Mouse (Mus musculus) spleen, postnatal 36 days (tissue): Measurements from ENCODE around the gene Tgm1.
A peak's percentile ranks its signal among the peaks of the same experiment; 100 is the strongest.

Experiments
- DNase-seq, 2 experiments: peaks; one replicate each; pipeline ENCODE4 v3.0.0; 2022; ENCODE audit warnings: low spot score in 2 of 2, mixed read lengths in 1 of 2

Tgm1 gene

GRCm38 (mm10) chr14:55677615-55678014 is 36.1 kb downstream of the Tgm1 start:
- DNase-seq: peak; percentile 47 to 48

GRCm38 (mm10) chr14:55672741-55673060 is 41.0 kb downstream of the Tgm1 start:
- DNase-seq: no peak

DNA sequence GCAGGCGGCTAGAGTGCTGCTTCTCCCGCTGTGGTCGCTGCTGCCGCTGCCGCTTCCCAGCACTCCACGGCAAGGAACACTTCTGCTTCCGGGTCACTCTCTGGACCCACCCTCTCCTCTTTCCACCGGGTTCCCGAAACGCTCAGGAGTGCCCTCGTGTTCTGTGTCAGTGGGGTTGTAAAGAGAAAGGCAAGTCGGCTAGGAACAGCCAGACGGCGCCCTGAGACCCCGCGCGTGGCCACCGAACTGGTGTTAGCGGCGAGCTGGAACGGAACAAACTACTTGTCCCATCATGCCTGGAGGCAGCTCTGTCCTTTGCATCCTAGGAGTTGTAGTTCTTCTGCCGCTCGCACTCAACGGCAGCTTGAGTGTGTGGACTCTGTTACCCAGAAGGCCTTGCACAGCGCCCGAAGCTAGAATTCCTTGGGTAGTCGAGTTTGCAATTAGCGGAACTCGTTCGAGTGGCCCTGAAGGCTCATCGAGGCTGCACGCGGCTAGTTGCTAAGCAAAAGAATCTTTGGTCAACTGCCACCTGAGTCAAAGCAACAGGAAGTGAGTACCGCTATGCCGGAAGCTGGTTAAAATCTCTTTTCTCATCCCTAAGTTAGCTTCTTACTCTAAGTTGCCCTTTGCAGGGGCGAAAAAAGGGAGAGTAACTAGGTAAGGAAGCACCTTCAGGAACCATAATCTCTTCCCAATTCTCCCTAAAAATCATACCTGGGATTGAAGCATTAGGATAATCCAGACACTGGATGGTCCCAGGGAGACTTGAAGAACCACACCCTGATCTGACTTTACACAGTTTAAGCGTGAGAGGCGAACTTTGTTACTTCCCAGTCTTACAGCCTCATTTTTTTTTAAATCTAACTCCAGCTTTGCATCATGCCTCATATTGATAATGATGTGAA is 41.6 kb downstream of the Tgm1 start, which contains the start of the genes Gmpr2 and Nedd8:
Gmpr2 (plus strand) TSS at position 109 of the 908 bp plus-strand sequence.
Nedd8 (minus strand) TSS at position 292 of the 908 bp plus-strand sequence.
- DNase-seq: peak; percentile 95

DNA sequence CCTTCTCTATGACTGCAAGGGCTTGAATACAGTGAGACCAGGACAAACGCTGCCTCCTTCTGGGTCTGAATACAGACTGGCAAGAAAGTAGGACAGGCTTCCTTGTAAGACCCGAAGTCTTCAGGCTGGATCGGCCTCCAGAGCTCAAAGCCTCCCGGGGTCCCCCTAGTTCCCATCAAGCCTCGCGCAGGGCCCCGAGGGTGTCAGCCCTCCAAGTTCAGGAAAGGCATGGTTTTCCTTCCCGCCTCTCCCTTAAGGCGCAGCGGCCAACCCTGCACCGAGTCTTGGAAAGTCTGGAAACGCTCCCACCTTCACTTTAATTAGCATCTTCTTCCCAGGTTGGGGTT is 42.3 kb downstream of the Tgm1 start:
- DNase-seq: no peak

DNA sequence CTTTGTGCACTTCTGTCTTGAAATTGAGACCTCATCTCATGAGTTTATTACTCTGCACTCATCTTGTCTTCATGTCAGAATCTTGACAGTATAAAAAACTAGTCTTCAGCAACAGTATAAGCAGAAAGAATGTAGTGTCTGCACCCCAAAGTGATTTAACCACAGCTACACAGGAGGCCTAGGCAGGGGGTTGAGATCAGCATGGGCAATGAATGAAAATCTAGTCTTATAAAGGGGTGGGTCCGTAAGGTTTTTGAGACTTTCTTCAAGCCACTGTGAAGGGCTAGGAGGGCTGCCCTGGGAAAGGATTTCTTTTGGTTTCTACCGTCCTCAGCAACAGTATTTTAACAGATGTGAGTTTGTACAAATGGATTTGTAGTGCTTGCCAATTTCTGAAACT is 53.1 kb downstream of the Tgm1 start:
- DNase-seq: no peak

DNA sequence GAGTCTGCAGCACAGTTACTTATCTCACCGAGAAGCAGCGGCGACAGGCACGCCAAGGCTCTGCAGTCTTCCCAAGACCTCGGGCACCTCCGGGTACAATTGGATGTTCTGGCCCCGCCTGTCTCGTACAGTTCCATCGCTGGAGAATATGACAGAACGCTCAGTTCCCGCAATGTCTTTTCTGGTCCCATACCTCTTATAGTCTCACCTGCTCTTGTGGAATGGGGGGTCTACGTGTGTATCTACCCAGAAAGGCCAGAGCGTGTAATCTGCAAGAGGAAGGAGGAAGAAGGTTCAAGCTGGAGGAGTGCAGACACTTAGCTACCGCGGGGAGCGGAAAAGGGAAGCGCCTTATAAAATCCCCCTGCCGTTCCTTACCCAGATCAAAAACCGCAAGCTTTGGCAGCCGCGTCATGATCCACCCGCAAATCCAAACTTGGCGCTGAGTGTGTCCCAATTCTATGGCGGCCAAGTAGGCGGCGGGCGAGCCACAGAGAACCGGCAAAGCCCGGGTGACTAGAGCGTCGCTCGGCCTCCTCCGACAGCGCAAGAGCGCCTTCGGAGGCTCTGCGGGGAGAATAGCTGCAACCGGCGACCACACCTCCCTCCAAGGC is 53.7 kb downstream of the Tgm1 start, which contains the start of gene Mdp1:
Mdp1 (minus strand) TSS at position 549 of the 614 bp plus-strand sequence.
- DNase-seq: peak; percentile 77

- DNase-seq: no peak
Measured at GRCm38 (mm10) chr14:55658011-55658410, 55.7 kb downstream of the Tgm1 start.

- DNase-seq: no peak
Measured at GRCm38 (mm10) chr14:55656935-55657334, 56.8 kb downstream of the Tgm1 start.

DNA sequence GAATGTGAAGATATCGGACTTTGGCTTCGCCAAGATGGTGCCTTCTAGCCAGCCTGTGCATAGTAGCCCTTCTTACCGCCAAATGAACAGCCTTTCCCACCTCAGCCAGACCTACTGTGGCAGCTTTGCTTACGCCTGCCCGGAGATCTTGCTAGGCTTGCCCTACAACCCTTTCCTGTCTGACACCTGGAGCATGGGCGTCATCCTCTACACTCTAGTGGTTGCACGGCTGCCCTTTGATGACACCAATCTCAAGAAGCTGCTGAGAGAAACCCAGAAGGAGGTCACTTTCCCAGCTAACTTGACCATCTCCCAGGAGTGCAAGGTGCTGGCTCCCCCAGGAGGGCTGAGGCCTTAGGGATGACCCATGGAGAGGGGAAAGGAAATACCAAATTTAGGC is 62.2 kb downstream of the Tgm1 start:
- DNase-seq: no peak
